Mouse (Mus musculus): ENCODE data around the gene Mlph.
A peak's percentile ranks its signal among the peaks of the same experiment; 100 is the strongest.

The Mlph gene

GRCm38 (mm10) chr1:90909161-90909560 lies 5.7 kb upstream of the Mlph start:
- no peak for DNase-seq (ENCODE audit: low spot score)

GRCm38 (mm10) chr1:90909631-90910152 lies 5.2 kb upstream of the Mlph start:
- no peak for DNase-seq (ENCODE audit: low spot score)

- no peak for DNase-seq (ENCODE audit: low spot score)
Observed at GRCm38 (mm10) chr1:90913231-90913630, 1.7 kb upstream of the Mlph start.

DNA sequence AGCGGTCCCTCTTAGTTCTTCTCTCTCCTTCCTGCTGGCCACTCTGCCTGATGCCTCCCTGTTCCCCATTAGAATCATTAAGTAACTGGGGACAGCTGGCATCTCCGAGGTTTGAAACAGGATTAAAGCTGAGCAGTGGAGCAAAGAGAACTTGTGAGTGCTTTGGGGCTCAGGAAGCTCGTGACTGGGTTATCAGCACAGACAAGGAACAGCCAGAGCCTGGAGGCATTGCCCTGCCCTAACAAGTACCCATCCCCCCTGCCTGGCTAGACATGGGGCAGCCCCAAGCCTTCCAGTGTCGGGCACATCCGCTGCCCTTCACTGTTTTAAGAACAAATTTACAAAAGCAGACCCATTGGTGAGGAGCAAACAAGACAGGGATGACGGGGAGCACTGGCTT lies 2.6 kb downstream of the Mlph start:
- DNase-seq (ENCODE audit: low spot score): no peak

DNA sequence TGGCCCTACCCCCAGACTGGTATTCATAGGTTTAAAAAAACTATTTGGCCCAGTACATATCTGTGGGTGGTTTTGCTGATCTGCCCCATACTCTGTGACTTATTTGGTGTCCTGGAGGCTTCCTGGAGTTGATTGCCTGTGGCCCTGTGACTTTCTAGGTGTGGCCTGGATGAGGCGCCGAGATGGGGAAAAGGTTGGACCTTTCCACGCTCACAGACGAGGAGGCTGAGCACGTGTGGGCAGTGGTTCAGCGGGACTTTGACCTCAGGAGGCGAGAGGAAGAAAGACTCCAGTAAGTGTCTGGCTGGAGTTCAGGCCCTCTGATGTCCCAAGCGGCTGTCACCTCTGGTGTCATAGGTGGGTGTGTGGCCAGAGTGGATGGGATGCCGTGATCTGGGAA lies 6.8 kb downstream of the Mlph start:
- no peak for DNase-seq (ENCODE audit: low spot score)

GRCm38 (mm10) chr1:90926030-90926429 lies 11.1 kb downstream of the Mlph start:
- no peak for DNase-seq (ENCODE audit: low spot score)

DNA sequence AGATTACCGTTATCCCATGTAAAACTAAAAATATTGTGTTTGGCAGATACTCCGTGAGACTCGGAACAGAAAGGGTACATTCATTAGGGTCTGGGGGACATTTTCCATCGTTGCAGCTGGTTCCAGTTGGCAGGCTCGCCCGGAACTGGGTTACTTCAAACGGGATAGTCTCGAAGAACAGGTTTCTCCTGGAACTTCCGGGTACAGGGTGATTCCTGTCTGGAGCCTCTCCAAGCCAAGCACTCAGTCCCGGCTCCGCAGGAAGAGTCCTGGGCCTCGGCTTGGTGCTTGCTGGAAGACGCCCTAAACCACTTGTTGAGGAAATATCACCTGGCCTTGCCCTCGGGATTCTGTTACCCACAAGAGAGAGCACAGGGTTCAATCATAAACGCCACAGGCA lies 12.4 kb downstream of the Mlph start:
- no peak for DNase-seq (ENCODE audit: low spot score)

DNA sequence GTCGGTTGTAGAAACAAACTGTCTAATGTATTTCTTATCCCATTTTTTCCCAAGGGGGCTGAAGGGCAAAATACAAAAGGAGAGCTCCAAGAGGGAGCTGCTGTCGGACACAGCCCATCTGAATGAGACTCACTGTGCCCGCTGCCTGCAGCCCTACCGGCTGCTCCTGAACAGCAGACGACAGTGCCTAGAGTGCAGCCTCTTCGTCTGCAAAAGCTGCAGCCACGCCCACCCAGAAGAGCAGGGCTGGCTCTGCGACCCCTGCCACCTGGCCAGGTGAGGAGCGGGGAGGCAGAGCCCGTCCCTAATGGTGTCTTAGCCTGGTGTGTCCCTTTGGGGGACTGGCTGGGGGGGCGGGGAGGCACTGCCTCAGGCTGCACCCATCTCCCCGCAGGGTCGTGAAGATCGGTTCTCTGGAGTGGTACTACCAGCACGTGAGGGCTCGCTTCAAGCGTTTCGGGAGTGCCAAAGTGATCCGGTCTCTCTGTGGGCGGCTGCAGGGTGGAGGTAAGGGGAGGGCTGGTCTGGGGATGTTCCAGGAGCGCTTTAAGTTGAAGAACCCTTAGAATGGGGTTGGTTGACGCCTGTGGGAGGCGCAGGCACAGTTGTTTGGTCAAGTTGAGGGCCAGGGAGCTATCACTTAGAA lies 13.2 kb downstream of the Mlph start:
- peak; percentile 39 for DNase-seq (ENCODE audit: low spot score)

DNA sequence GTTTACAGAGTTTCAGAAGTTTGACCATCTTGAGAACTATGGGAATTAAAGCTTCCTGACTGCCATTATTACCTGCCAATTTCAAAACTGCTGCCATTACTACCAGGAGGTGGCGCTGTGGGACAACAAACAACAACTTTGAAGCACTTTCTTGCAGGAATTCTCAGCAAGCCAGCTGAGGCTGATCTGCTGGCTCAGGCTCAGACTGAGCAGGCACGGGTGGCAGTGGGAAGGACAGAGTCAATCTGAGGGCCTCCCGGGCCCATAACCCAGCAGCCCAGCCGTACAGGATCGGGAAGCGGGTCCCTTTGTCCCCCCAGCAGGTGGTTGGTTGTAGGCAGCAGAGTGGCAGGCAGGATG lies 13.7 kb downstream of the Mlph start:
- DNase-seq (ENCODE audit: low spot score): peak; percentile 91

GRCm38 (mm10) chr1:90933001-90933400 lies 18.1 kb downstream of the Mlph start:
- DNase-seq (ENCODE audit: low spot score): no peak

- no peak for DNase-seq (ENCODE audit: low spot score)
Observed at GRCm38 (mm10) chr1:90936990-90937389, 22.1 kb downstream of the Mlph start.

DNA sequence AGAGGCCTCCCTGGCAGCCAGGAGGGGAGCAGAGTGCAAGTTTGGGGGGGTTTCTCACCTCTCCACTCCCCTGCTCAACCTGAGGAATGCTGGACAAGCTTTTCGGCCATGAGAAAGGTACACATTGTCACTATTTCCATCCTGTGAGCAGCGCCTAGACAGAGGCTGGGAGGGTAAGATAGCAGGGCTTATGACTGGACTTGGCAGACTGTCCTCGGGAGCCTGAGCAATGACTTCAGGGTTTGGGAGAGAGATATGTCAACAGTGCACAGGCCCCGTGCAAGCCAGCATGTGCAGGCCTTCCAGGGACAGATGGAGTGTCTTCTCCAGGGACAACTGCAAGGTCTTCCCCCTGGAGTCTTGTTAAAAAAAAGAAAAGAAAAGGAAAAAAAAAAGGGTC lies 25.1 kb downstream of the Mlph start:
- no peak for DNase-seq (ENCODE audit: low spot score)

DNA sequence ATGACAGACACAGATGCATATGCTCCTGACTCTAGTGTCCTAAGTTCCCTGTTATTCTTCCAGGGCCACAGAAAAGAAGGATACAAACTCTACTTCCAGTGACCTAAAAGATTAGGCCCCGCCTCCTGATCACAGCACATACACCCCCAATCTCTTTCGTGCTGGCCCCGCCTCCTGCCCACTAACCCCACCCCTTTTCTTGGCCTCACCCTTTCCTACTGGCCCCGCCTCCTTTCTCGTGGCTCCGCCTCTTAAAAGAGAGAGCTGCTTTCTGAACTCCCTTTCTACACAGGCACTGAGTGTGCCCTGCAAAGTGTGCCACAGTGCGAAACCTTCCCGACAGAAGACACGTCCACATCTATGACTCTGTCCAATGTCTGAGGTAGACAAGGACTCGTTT lies 30.3 kb downstream of the Mlph start:
- peak; percentile 18 for DNase-seq (ENCODE audit: low spot score)

- DNase-seq (ENCODE audit: low spot score): no peak
Observed at GRCm38 (mm10) chr1:90947252-90947651, 32.4 kb downstream of the Mlph start.

- no peak for DNase-seq (ENCODE audit: low spot score)
Observed at GRCm38 (mm10) chr1:90949309-90949708, 34.4 kb downstream of the Mlph start.

DNA sequence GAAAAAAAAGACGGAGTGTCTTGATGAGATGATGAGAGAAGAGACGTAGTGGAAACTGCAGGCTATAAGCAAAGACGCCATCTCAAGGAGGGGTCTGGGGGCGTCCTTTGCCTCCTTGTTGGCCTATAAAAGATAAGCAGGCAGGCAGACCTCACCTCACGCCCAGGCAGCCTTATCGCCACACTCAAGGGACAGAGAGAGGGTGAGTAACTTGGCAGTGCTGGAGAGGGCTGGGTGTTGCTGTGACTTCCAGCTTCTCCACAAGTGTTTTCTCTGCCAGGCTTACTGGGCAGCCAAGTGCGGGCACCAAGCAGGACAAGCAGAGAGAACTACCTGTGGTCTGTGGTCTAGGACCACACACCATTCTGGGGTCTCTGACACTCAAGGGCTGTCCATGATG lies 36.8 kb downstream of the Mlph start:
- DNase-seq (ENCODE audit: low spot score): no peak

- no peak for DNase-seq (ENCODE audit: low spot score)
Observed at GRCm38 (mm10) chr1:90952808-90953207, 37.9 kb downstream of the Mlph start, which contains the start of gene Prlh. Prlh (plus strand) TSS chr1:90953108.

DNA sequence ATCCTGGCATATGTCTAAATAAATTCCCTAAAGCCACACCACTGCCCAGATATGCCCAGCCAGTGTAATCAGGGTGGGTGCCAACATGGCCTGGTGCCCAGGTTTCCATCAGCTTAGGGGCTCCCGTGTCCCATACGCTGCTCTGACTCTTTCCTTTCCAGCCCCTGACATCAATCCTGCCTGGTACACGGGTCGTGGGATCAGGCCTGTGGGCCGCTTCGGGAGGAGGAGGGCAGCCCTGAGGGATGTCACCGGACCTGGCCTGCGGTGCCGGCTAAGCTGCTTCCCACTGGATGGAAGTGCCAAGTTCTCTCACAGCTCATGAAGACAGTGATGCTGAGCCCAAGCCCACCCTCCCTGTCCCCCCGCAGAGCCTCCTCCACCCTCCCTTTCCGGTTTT lies 38.8 kb downstream of the Mlph start:
- DNase-seq (ENCODE audit: low spot score): no peak

DNA sequence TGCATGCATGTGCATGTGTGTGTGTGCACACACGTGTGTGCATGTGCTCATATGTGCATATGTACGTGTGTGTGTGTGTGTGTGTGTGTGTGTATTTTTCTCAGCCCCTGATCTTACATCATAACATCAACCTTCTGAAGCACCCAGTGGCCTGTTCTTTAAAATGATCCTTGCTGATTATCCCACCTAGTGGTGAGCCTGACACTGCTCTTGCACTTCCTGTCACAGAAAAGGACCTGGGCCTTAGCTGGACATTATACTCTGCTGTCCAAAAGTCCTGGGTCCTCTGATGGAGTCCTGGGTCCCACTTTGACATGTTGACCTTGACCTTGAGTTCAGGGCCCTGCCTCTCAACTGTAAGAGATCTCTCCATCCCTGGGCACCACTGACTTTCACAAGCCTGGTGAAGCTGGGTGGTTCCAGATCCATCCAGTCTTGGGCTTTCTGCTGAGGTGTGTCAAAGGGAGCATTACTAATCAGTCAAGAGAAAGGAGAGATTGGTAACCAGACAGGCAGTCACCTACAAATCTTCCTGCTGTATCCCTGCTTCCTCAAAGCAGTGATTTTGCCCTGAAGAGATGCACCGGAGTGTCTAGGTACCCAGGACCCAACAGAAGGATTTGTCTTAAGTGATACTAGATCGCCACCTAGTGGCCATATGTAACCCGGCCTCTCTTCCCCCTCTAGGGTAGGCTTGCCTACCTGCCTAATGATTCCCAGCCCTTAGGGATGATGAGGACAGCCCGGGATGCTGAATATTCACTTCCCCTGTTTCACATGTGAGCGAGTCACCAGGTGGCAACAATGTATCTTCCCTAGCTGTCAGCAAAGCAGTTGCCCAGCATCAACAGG lies 41.6 kb downstream of the Mlph start:
- DNase-seq (ENCODE audit: low spot score): peak; percentile 91

DNA sequence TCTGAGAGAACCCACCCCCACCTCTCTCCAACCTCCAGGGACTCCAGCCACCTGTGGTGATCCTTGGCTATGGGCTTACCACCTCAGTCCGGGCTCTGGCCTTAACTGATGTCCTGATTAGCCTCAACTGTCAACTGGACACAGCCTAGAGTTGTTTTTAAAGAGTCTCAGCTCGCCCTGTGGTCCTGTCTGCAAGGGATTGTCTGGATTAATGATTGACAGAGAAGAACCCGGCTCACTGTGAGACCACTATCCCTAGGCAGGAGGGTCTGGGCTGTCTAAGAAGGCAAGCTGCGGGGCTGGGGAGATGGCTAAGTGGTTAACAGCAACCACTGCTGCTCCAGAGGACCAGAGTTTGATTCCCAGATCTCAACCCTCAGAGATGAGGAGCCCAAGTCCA lies 47.6 kb downstream of the Mlph start:
- no peak for DNase-seq (ENCODE audit: low spot score)

GRCm38 (mm10) chr1:90962994-90963393 lies 48.1 kb downstream of the Mlph start:
- DNase-seq (ENCODE audit: low spot score): no peak

DNA sequence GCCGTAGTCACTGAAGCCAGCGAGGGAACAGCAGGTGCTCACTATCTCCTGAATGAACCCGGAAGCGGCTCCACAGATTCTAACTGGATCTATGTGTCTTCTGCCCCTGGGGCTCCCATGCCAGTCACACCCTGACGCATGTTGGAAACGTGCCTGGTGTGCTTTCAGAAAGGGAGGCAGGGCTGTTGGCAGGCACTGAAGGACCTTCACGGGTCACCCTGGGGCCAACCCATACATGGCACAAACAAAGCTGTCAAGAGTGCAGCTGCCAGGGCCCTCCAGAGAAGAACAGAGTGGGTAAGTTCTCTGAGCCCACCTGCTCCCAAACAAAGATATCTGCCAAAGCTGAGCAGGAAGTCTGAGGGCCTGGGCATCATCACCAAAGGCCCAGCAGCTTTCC lies 52.7 kb downstream of the Mlph start:
- DNase-seq (ENCODE audit: low spot score): no peak

DNA sequence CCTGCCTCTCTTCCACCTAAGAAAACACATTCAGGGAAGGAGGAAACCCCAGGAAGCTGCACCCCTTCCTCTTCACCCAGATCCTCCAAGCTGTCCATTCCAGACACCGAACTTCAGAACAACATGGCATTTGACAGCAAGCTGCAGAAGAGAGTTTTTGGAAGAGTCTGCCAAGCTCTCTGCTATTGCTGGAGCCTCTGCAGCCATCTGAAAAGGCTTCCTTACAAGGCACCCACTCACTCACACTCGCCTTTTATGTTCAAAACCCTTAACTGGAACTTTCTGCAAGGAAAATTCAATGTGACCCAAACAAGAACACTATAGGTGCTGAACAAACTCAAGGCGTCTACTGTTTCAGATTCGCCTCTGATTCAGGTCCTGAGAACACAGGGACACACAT lies 53.8 kb downstream of the Mlph start:
- DNase-seq (ENCODE audit: low spot score): no peak

Measured in embryo, embryonic 10.5 days (tissue).